Mouse (Mus musculus): ENCODE data around the gene Rab3d.

GRCm38 (mm10) chr9:21938234-21938855 is 20.4 kb upstream of the Rab3d start:
- TF ChIP-seq CTCF (IDR thresholded peaks at IDR 0.05; ENCODE audit: low read depth, low read length), result no peak
- no peak for TF ChIP-seq POLR2A (IDR thresholded peaks at IDR 0.05; ENCODE audit: extremely low read depth, insufficient read depth, low read length)

Data from liver, adult 2 months (tissue).